Mouse (Mus musculus) hematopoietic stem cell, adult 5-6 weeks (primary cell): ENCODE measurements at regions not wholly inside any gene's neighbourhood (a gene's known extent, or its start where the extent isn't known, plus 50 kb on each side); places are given as distances from the start of the nearest gene placed in this dataset.

ENCODE experiments used
- ATAC-seq, 2 experiments: fragments of 125-278 bp in 1 of 2; replicated peaks in 1 of 2; 2 replicates each; pipeline ENCODE4 v1.8.0; 2016 to 2017; ENCODE audit warnings: inconsistent platforms in 2 of 2, mild to moderate bottlenecking in 2 of 2, moderate number of reproducible peaks in 2 of 2, low read depth in 1 of 2, moderate TSS enrichment in 1 of 2; ENCODE audit not compliant: low FRiP score in 2 of 2, poor library complexity in 2 of 2, severe bottlenecking in 2 of 2, insufficient read depth in 1 of 2, low TSS enrichment in 1 of 2

- ATAC-seq: no peak
Observed at GRCm38 (mm10) chr8:54441143-54441542, 88.2 kb upstream of the Asb5 start.

- ATAC-seq: no peak
Observed at GRCm38 (mm10) chr8:54442395-54442794, 87.0 kb upstream of the Asb5 start.

GRCm38 (mm10) chr8:54446370-54446769 is 83.0 kb upstream of the Asb5 start:
- no peak for ATAC-seq

GRCm38 (mm10) chr8:54449811-54450210 is 79.6 kb upstream of the Asb5 start:
- ATAC-seq: no peak

GRCm38 (mm10) chr8:54451323-54452021 is 77.9 kb upstream of the Asb5 start:
- ATAC-seq: no peak

GRCm38 (mm10) chr8:54464977-54465376 is 64.4 kb upstream of the Asb5 start:
- ATAC-seq: no peak

GRCm38 (mm10) chr8:54465458-54466102 is 63.8 kb upstream of the Asb5 start:
- no peak; a peak in 1 of 4 replicates for ATAC-seq
